Comparison of ENCODE assay signal across 12 mouse cellular contexts in the genomic region with DNA sequence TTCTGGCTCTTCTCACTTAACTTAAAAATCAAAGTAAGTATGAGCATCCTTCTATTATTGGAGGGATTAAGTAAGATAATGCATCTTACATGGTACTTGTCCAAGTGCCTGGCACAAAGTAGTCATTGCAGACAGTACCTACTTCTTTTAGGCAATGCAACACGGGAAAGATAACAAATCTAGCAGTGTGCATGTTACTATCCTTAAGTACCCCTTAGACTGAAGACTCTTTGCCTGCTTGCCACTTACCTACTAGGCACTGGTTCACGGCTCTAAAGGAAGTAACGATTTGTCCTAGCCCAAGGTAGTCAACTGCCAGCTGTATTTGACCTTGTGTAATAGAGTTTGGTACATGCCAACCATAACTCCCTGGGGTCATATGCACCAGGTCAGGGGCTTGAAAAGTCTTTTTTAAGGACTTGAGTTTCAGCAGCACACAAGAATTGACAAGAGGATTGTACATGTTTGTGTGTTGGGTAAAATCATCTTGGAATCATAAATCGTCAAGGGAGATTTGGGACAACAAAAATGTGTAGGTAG.
"Had no signal": no experiment of that assay in that cellular context is flagged by ENCODE, and none has a peak within 500 bp of the region (broad histone marks: within the 10 kb centered on the region; RNA-seq: fewer than 3 reads in every experiment).

No protein-coding gene starts in this region.

- DNase-seq: retina, postnatal 1 day; right cerebral cortex, adult 18-20 months; right cerebral cortex, postnatal 14 days; right cerebral cortex, postnatal 25 days; right cerebral cortex, postnatal 4 days; spleen, adult 18-20 months; thymus, adult 18-20 months; thymus, adult 2 months; thymus, postnatal 14 days; thymus, postnatal 25 days; thymus, postnatal 36 days; thymus, postnatal 4 days had no signal
